Mouse (Mus musculus) liver, embryonic 14.5 days (tissue): ENCODE data around the gene Kif3a. TPM values are rescaled to one million over a fixed set of nuclear protein-coding genes. Genes with fewer than 3 reads are reported as not detected.
A peak's percentile ranks its signal among the peaks of the same experiment; 100 is the strongest.

Experiments
- ATAC-seq: fragments of 200-750 bp; cut with Nextera tagmentation; 2 replicates; pipeline ENCODE4 v1.8.0; 2017; ENCODE audit warnings: moderate number of reproducible peaks, mild to moderate bottlenecking, moderate library complexity; ENCODE audit not compliant: insufficient read depth
- DNase-seq, 3 experiments: peaks; one replicate each; pipeline ENCODE4 v3.0.0-alpha.2; 2012 to 2013; ENCODE audit warnings: low read depth in 3 of 3, low spot score in 3 of 3
- H3K27ac ChIP-seq: fragments of 300-500 bp; sonication (generic); 2 replicates; pipeline ENCODE4 v1.5.1; 2014; ENCODE audit warnings: moderate library complexity, mild to moderate bottlenecking, control low read depth, inconsistent platforms
- H3K27me3 ChIP-seq: fragments of 300-500 bp; sonication (generic); 2 replicates; pipeline ENCODE4 v1.6.1; 2014; ENCODE audit warnings: mild to moderate bottlenecking, low read length, moderate library complexity; ENCODE audit not compliant: control insufficient read depth, insufficient read depth
- H3K36me3 ChIP-seq: fragments of 300-500 bp; sonication (generic); replicated peaks from 2 replicates; pipeline ENCODE4 v1.6.1; 2014; ENCODE audit warnings: low read depth; ENCODE audit not compliant: control insufficient read depth, insufficient read depth
- H3K4me1 ChIP-seq, 2 experiments: fragments of 200-500 bp in 1 of 2; fragments of 300-500 bp in 1 of 2; sonication (generic) in 1 of 2; replicated peaks; 2 replicates each; pipeline ENCODE4 v1.6.1; 2012 to 2014; ENCODE audit warnings: antibody characterized with exemption in 1 of 2, inconsistent platforms in 1 of 2, low read length in 1 of 2; ENCODE audit not compliant: control insufficient read depth in 2 of 2, insufficient read depth in 2 of 2
- H3K4me2 ChIP-seq: fragments of 300-500 bp; sonication (generic); 2 replicates; pipeline ENCODE4 v1.6.1; 2014; ENCODE audit warnings: low read depth, mild to moderate bottlenecking, control low read depth, moderate library complexity
- H3K4me3 ChIP-seq, 2 experiments: fragments of 200-500 bp in 1 of 2; fragments of 300-500 bp in 1 of 2; sonication (generic) in 1 of 2; 2 replicates each; pipeline ENCODE4 v1.5.1; 2012 to 2014; ENCODE audit warnings: low read depth in 2 of 2, low read length in 2 of 2, mild to moderate bottlenecking in 2 of 2, control low read depth in 1 of 2, inconsistent platforms in 1 of 2, moderate library complexity in 1 of 2; ENCODE audit not compliant: insufficient read depth in 1 of 2
- H3K9ac ChIP-seq: fragments of 300-500 bp; sonication (generic); replicated peaks from 2 replicates; pipeline ENCODE4 v1.6.1; 2014; ENCODE audit warnings: mild to moderate bottlenecking, control low read depth, moderate library complexity
- H3K9me3 ChIP-seq: fragments of 300-500 bp; sonication (generic); 2 replicates; pipeline ENCODE4 v1.6.1; 2016; ENCODE audit warnings: low read length, mixed read lengths; ENCODE audit not compliant: control insufficient read depth
- CTCF ChIP-seq: IDR thresholded peaks from 2 replicates; pipeline ENCODE4 v1.5.1; 2016; ENCODE audit warnings: antibody characterized with exemption, low read depth, control low read depth
- EP300 ChIP-seq: IDR thresholded peaks from 2 replicates; pipeline ENCODE4 v1.6.1; 2016; ENCODE audit warnings: antibody characterized with exemption, low read depth
- whole genome bisulfite sequencing: fragments of 180-500 bp; shearing (Covaris S2); extraction: QIAGEN DNeasy Blood & Tissue Kit; methylation state at CpG from one replicate; pipeline ENCODE4 v1.1.7; 2014; ENCODE audit not compliant: insufficient replicate concordance; 5-methylcytosine and 5-hydroxymethylcytosine counted together
- polyA plus RNA-seq, 2 experiments: library from polyadenylated mRNA; depleted of rRNA in 1 of 2; stranded (reverse) in 1 of 2; unstranded in 1 of 2; fragments of >200 nt; fragmentation: Nextera tagmentation in 1 of 2; extraction: Ambion mirVana in 1 of 2; gene quantifications; 2 replicates each; pipeline versions ENCODE4 v1.2.1 to v1.2.3; 2012 to 2014

Gene Kif3a
- polyA plus RNA-seq, 2 experiments: 3.3 to 6.4 TPM

DNA sequence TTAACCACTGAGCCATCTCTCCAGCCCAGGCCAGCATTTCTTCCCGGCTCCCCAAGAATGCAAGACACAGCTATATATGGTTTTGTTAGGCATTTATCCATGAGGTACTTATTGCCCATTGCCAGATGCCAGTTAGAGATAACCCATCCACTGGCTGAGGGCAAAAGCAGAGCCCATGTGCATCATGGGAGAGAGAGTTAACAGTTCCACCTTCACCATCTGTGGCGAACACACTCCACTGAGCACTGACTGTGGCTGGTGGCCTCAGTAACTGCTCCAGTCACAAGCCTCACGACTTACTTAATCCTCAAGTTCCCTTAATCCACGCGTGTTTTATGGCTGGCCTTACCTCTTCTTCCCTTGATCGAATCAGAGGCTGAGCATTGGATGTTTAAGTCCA lies 42.1 kb downstream of the Kif3a start:
- TF ChIP-seq EP300 (peak; percentile 27; the same call in 1 of the 2 replicates), CTCF (no peak)
- peaks cover 4 to 29% of the 10 kb centered on the region in 2 experiments for H3K4me1 ChIP-seq
- H3K9ac ChIP-seq: no peak overlapping the region
- no peak overlapping the region for H3K27ac ChIP-seq
- ATAC-seq: peak; percentile 74
- WGBS: 28% methylated on average over 6 of the region's 6 CpGs
- no peak overlapping the region for H3K4me2 ChIP-seq
- no peaks in the 10 kb centered on the region for H3K9me3 ChIP-seq
- H3K36me3 ChIP-seq: no peaks in the 10 kb centered on the region
- H3K27me3 ChIP-seq: no peaks in the 10 kb centered on the region
- peak in 1 of 3 experiments; percentile 32 for DNase-seq
- no peak overlapping the region for H3K4me3 ChIP-seq

DNA sequence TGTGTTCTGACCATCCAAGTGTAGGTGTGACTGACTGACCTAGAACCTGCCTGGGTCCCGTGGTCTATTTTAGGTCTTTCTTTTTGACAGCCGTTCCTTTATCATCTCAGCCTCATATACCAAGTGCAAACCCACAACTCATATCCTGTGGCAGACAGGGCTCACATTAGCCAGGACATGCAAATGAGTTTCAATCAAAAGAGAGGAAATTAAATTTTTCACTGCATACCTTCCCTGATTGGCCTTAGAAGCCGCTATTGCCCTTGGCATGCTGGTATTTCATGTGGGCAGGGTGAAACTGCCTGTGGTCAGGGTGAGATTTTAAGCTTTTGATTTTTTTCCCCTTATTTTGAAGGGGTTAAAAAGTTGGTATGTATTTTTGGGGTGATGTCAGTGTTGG lies 42.5 kb downstream of the Kif3a start:
- H3K4me3 ChIP-seq: no peak overlapping the region
- H3K9me3 ChIP-seq: no peaks in the 10 kb centered on the region
- no peaks in the 10 kb centered on the region for H3K36me3 ChIP-seq
- no peak overlapping the region for H3K27ac ChIP-seq
- ATAC-seq (peak; percentile 16; the same call in 1 of the 2 replicates), DNase-seq (no peak)
- 32% methylated on average over 3 of the region's 3 CpGs for WGBS
- TF ChIP-seq CTCF: no peak
- TF ChIP-seq EP300: no peak
- H3K27me3 ChIP-seq: no peaks in the 10 kb centered on the region
- H3K4me1 ChIP-seq: peaks cover 8 to 34% of the 10 kb centered on the region in 2 experiments
- H3K9ac ChIP-seq: no peak overlapping the region
- H3K4me2 ChIP-seq: no peak overlapping the region

DNA sequence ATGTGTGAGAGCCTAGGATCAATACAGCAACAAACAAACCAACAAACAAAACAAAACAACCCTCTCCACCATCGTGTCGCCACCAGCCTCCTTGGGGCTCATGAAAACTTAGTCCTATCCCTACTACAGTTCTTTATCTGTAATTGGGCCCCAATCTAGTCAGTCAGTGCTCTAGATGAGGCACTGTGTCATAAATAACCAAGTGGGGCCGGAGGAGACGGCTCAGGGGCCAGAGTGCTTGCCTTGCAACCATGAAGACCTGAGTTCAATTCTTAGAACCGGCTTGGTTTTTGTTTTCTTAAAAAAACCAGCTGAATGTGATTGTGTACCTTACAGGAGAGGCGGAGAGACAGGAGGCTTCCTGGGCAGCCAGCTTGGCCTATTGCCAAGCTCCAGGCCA lies 48.0 kb downstream of the Kif3a start:
- DNase-seq (no peak), ATAC-seq (peak; percentile 68)
- H3K4me3 ChIP-seq: no peak overlapping the region
- peak overlapping the region; percentile 27; the same call in 1 of the 2 replicates for H3K27ac ChIP-seq
- peak overlapping the region; percentile 32 for H3K4me2 ChIP-seq
- H3K9ac ChIP-seq: peak overlapping the region; percentile 50
- H3K9me3 ChIP-seq: no peaks in the 10 kb centered on the region
- peaks cover 33 to 45% of the 10 kb centered on the region in 2 experiments for H3K4me1 ChIP-seq
- no peaks in the 10 kb centered on the region for H3K36me3 ChIP-seq
- TF ChIP-seq EP300: no peak
- TF ChIP-seq CTCF: no peak
- no peaks in the 10 kb centered on the region for H3K27me3 ChIP-seq
- 20% methylated on average over 6 of the region's 6 CpGs for WGBS

DNA sequence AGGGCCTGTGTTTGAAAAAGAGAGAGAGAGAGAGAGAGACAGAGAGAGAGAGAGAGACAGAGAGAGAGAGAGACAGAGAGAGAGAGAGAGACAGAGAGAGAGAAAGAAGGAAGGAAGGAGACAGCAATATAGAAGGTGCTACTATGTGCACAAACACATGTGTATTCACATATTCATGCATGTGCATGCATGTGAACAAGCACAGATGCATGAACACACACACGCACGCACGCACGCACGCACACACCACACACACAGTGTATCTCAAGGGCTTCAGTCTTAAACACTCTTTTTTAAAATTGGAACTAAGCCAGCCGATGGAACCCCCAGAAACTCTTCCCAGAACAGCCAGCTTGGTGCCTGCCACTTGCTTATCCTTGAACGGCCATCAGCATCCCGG lies 48.4 kb downstream of the Kif3a start:
- DNase-seq (no peak), ATAC-seq (no peak)
- peak overlapping the region; percentile 32; the same call in 1 of the 2 replicates for H3K4me2 ChIP-seq
- peaks cover 33 to 45% of the 10 kb centered on the region in 2 experiments for H3K4me1 ChIP-seq
- TF ChIP-seq EP300: no peak
- no peak for TF ChIP-seq CTCF
- H3K9me3 ChIP-seq: no peaks in the 10 kb centered on the region
- H3K4me3 ChIP-seq: no peak overlapping the region
- WGBS: 88% methylated on average over 8 of the region's 8 CpGs
- H3K27ac ChIP-seq: peak overlapping the region; percentile 27; the same call in 1 of the 2 replicates
- H3K36me3 ChIP-seq: no peaks in the 10 kb centered on the region
- no peaks in the 10 kb centered on the region for H3K27me3 ChIP-seq
- H3K9ac ChIP-seq: peak overlapping the region; percentile 50

DNA sequence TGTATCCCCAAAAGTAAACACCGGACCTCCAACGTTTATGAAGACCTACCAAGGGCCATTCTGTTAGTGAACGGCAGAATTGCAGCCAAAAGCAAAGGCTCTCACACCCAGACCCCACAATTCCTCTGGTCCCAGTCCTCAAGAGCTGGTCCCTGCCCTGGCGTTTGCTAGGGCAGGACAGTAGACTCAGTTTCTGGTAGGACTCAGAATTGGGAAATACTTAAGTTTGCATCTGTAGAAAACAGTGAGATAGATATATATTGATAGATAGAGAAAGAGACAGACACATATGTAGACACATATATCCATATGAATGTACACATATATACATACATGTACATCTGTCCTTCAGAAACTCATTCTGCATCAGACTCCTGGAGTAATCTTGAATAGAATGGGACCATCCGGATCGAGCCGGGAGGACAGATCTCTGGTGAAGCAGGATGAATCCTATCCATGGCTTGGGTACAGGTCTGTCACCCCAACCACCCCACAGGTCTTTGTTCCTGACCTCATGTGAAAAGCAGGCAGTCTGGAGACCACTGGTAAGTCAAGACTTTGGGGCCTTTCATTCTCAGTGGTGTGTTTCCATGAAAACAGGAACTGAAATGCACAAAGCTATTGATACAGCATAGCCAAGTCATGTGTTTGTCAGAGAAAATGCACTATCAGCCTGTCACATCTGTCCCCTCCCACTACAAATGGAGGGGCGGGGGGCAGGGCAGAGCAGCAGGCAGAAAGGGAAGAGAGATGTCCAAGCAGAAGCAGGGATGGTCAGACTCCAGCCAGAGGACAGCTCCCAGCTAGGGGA lies 49.8 kb downstream of the Kif3a start:
- Histone ChIP-seq H3K4me2 (peak overlapping the region; percentile 28; the same call in 1 of the 2 replicates), H3K4me1 (peaks cover 33 to 52% of the 10 kb centered on the region in 2 experiments), H3K9me3 (no peaks in the 10 kb centered on the region), H3K9ac (no peak overlapping the region), H3K36me3 (no peaks in the 10 kb centered on the region), H3K4me3 (no peak overlapping the region), H3K27ac (no peak overlapping the region; the same call in 1 of the 2 replicates), H3K27me3 (no peaks in the 10 kb centered on the region)
- no peak for TF ChIP-seq EP300
- TF ChIP-seq CTCF: no peak
- WGBS: 47% methylated on average over 8 of the region's 8 CpGs
- DNase-seq (no peak), ATAC-seq (peak; percentile 45; the same call in 1 of the 2 replicates)
